Mouse (Mus musculus): ENCODE measurements at regions not wholly inside any gene's neighbourhood (a gene's known extent, or its start where the extent isn't known, plus 50 kb on each side); places are given as distances from the start of the nearest gene placed in this dataset.

DNA sequence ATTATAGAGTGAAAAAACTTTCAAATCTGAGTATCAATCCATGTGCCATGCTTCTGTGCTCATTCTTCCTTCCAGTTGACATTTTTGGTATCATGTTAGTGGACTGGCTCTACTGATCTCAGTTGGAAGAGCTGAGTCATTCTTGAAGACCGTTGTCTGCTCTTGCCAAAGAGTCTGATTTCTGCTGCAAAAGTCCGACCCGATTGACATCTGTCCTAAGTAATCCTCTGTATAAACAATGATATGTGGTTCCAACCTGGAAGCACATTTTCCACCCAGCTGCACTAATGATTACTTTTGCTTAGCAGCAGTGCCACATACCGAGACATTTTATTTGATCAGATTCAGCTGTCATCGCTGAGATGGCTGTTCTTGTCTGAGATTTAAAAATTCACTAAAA lies 490.6 kb upstream of the Zic4 start:
- TF ChIP-seq CTCF (IDR thresholded peaks at IDR 0.05; ENCODE audit: low read depth) = no peak
- TF ChIP-seq EP300 (IDR thresholded peaks at IDR 0.05; ENCODE audit: low read depth) = no peak

Data from liver, postnatal 0 days (tissue).